ENCODE assay signal across 28 mouse cellular contexts in the genomic region with DNA sequence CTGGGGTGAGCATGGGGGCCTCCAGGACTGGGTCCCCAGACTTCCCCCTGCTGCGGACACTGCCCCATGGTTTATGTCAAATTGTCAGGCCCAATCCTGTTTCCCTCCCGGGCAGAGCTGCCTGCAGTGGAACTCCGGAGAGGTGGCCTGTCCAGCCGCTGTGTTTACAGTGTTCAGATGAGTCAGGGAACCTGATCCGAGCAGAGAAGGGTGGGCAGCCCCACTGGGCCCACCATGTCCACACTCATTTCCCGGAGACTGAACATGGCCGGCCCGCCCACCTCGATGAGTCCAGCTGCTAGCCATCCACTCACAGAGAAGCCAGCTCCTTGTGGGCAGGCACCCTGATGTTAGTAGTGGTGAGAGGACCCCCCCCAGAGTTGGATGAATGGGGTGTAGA. TPM values are rescaled to one million over a fixed set of nuclear protein-coding genes. Genes with fewer than 3 reads are reported as not detected.
DNase-seq lines count a peak whose midpoint lies in the region; ATAC-seq lines count a peak whose summit lies in the region.
"Had no signal": no experiment of that assay in that cellular context is flagged by ENCODE, and none has a peak within 500 bp of the region (broad histone marks: within the 10 kb centered on the region; RNA-seq: fewer than 3 reads in every experiment).

No protein-coding gene starts in this region.

- H3K4me2 ChIP-seq in kidney, embryonic 14.5 days (replicated peaks; ENCODE audit: low read depth, low read length), result no peak overlapping the region
- no peak overlapping the region for H3K4me2 ChIP-seq in limb, embryonic 11.5 days (ENCODE audit: low read depth, severe bottlenecking)
- H3K4me2 ChIP-seq in midbrain, embryonic 11.5 days, result no peak overlapping the region
- H3K4me2 ChIP-seq: embryonic facial prominence, embryonic 15.5 days; heart, embryonic 12.5 days had no signal

- intact Hi-C loops in left cerebral cortex, postnatal 25 days (cut with DNase I), result no loop called here

- no peak overlapping the region for H3K27ac ChIP-seq in kidney, embryonic 14.5 days (ENCODE audit: low read depth, low read length)
- H3K27ac ChIP-seq in limb, embryonic 11.5 days (replicated peaks; ENCODE audit: low read depth, low read length), result no peak overlapping the region
- no peak overlapping the region; the same call in 1 of the 2 replicates for H3K27ac ChIP-seq in limb, embryonic 10.5 days
- no peak overlapping the region for H3K27ac ChIP-seq in midbrain, embryonic 11.5 days (ENCODE audit: low read depth, low read length)
- H3K27ac ChIP-seq in midbrain, embryonic 10.5 days (replicated peaks), result no peak overlapping the region
- H3K27ac ChIP-seq: embryonic facial prominence, embryonic 15.5 days; forebrain, embryonic 10.5 days; gastrocnemius, adult 2 months; hindbrain, embryonic 10.5 days had no signal

- 37% methylated on average over 9 of the region's 9 CpGs for WGBS in kidney, embryonic 14.5 days
- WGBS in limb, embryonic 11.5 days, result 59% methylated on average over 9 of the region's 9 CpGs
- 62% methylated on average over 9 of the region's 9 CpGs for WGBS in limb, embryonic 10.5 days
- 73% methylated on average over 9 of the region's 9 CpGs for WGBS in midbrain, embryonic 11.5 days
- WGBS in midbrain, embryonic 10.5 days, result 80% methylated on average over 9 of the region's 9 CpGs

- no peak for DNase-seq in kidney, postnatal 25 days
- no peak for DNase-seq in limb, embryonic 11.5 days (ENCODE audit: low spot score)
- DNase-seq in limb, embryonic 10.5 days (ENCODE audit: low spot score), result no peak
- DNase-seq in midbrain, embryonic 11.5 days (ENCODE audit: low spot score, missing footprints), result peak; percentile 56
- no peak for DNase-seq in midbrain, embryonic 10.5 days (ENCODE audit: low spot score)
- no peak for DNase-seq in left cerebral cortex, postnatal 25 days (ENCODE audit: low spot score in 2 of 2)
- DNase-seq: adrenal gland, postnatal 10 days; cerebellum, adult 11 months; cerebellum, adult 8-10 months; cerebellum, postnatal 14 days; gastrocnemius, adult 2 months; gastrocnemius, postnatal 25 days had no signal

- peak; percentile 79 for ATAC-seq in kidney, embryonic 14.5 days (ENCODE audit: low FRiP score, low TSS enrichment)
- peak; percentile 36; the same call in 1 of the 2 replicates for ATAC-seq in limb, embryonic 11.5 days (ENCODE audit: insufficient number of reproducible peaks, low FRiP score, low TSS enrichment, low read depth)
- ATAC-seq in midbrain, embryonic 11.5 days (ENCODE audit: low FRiP score), result no peak
- ATAC-seq: forebrain, embryonic 14.5 days had no signal

- no peaks in the 10 kb centered on the region for H3K36me3 ChIP-seq in kidney, embryonic 14.5 days (ENCODE audit: control insufficient read depth, insufficient read depth, low read length)
- H3K36me3 ChIP-seq in limb, embryonic 11.5 days (ENCODE audit: control insufficient read depth, insufficient read depth, low read length), result no peaks in the 10 kb centered on the region
- H3K36me3 ChIP-seq in limb, embryonic 10.5 days, result no peaks in the 10 kb centered on the region
- no peaks in the 10 kb centered on the region for H3K36me3 ChIP-seq in midbrain, embryonic 11.5 days (ENCODE audit: control insufficient read depth, insufficient read depth, low read length)
- H3K36me3 ChIP-seq in midbrain, embryonic 10.5 days, result no peaks in the 10 kb centered on the region
- H3K36me3 ChIP-seq: embryonic facial prominence, embryonic 15.5 days; forebrain, embryonic 10.5 days; heart, embryonic 12.5 days; hindbrain, embryonic 10.5 days had no signal

- H3K4me1 ChIP-seq in kidney, embryonic 14.5 days (ENCODE audit: control insufficient read depth, insufficient read depth, low read length), result 0 out of 2 replicates have a peak, but pooled peaks cover 3% of the 10 kb centered on the region
- H3K4me1 ChIP-seq in limb, embryonic 11.5 days (ENCODE audit: control insufficient read depth, insufficient read depth, low read length), result 0 out of 2 replicates have a peak, but pooled peaks cover 3% of the 10 kb centered on the region
- peaks cover 28% of the 10 kb centered on the region for H3K4me1 ChIP-seq in limb, embryonic 10.5 days
- H3K4me1 ChIP-seq in midbrain, embryonic 11.5 days (ENCODE audit: control insufficient read depth, insufficient read depth, low read length), result no peaks in the 10 kb centered on the region
- peaks cover 5% of the 10 kb centered on the region for H3K4me1 ChIP-seq in midbrain, embryonic 10.5 days
- H3K4me1 ChIP-seq: embryonic facial prominence, embryonic 15.5 days; heart, embryonic 12.5 days had no signal

- no peaks in the 10 kb centered on the region for H3K9me3 ChIP-seq in kidney, embryonic 14.5 days (ENCODE audit: control insufficient read depth, low read length)
- no peaks in the 10 kb centered on the region for H3K9me3 ChIP-seq in limb, embryonic 11.5 days (ENCODE audit: control insufficient read depth, low read length)
- H3K9me3 ChIP-seq in limb, embryonic 10.5 days (replicated peaks), result no peaks in the 10 kb centered on the region
- no peaks in the 10 kb centered on the region for H3K9me3 ChIP-seq in midbrain, embryonic 11.5 days (ENCODE audit: control insufficient read depth, low read length)
- no peaks in the 10 kb centered on the region for H3K9me3 ChIP-seq in midbrain, embryonic 10.5 days (replicated peaks)
- H3K9me3 ChIP-seq: embryonic facial prominence, embryonic 15.5 days; forebrain, embryonic 10.5 days; heart, embryonic 12.5 days; hindbrain, embryonic 10.5 days had no signal

- H3K4me3 ChIP-seq in kidney, embryonic 14.5 days (ENCODE audit: low read length), result no peak overlapping the region
- H3K4me3 ChIP-seq in limb, embryonic 11.5 days (ENCODE audit: low read depth, low read length), result no peak overlapping the region
- no peak overlapping the region for H3K4me3 ChIP-seq in limb, embryonic 10.5 days
- H3K4me3 ChIP-seq in midbrain, embryonic 11.5 days (ENCODE audit: low read depth, low read length), result no peak overlapping the region
- H3K4me3 ChIP-seq in midbrain, embryonic 10.5 days, result no peak overlapping the region
- H3K4me3 ChIP-seq: embryonic facial prominence, embryonic 15.5 days; erythroblast, embryonic 14.5 days; forebrain, embryonic 10.5 days; gastrocnemius, adult 2 months; heart, embryonic 12.5 days; hindbrain, embryonic 10.5 days had no signal

- 0 out of 2 replicates have a peak, but pooled peaks cover 4% of the 10 kb centered on the region for H3K27me3 ChIP-seq in kidney, embryonic 14.5 days (ENCODE audit: control insufficient read depth, insufficient read depth, low read length)
- H3K27me3 ChIP-seq in limb, embryonic 11.5 days (ENCODE audit: control insufficient read depth, insufficient read depth, low read length), result no peaks in the 10 kb centered on the region
- H3K27me3 ChIP-seq in limb, embryonic 10.5 days (ENCODE audit: low read depth, poor library complexity, severe bottlenecking), result peaks cover 44% of the 10 kb centered on the region
- no peaks in the 10 kb centered on the region for H3K27me3 ChIP-seq in midbrain, embryonic 11.5 days (ENCODE audit: control insufficient read depth, insufficient read depth, low read length)
- H3K27me3 ChIP-seq in midbrain, embryonic 10.5 days (ENCODE audit: low read depth, poor library complexity, severe bottlenecking), result 0 out of 2 replicates have a peak, but pooled peaks cover 3% of the 10 kb centered on the region
- H3K27me3 ChIP-seq: heart, embryonic 12.5 days had no signal

- no peak overlapping the region for H3K9ac ChIP-seq in kidney, embryonic 14.5 days (ENCODE audit: low read depth, low read length)
- H3K9ac ChIP-seq in limb, embryonic 11.5 days (ENCODE audit: low read length), result no peak overlapping the region; the same call in 1 of the 2 replicates
- no peak overlapping the region for H3K9ac ChIP-seq in midbrain, embryonic 11.5 days (ENCODE audit: low read length)
- H3K9ac ChIP-seq: embryonic facial prominence, embryonic 15.5 days; heart, embryonic 12.5 days had no signal

RNA-seq across cellular contexts. Expression of gene Gm12830, which starts 29.9 kb away (rescaled TPM):
- 0.15 and 0.17 TPM in 2 replicates for polyA plus RNA-seq in kidney, embryonic 14.5 days (2014; fragmentation: Nextera tagmentation; extraction: Ambion mirVana)
- polyA plus RNA-seq in limb, embryonic 11.5 days (2014; fragmentation: Nextera tagmentation; extraction: Ambion mirVana), result not detected in 2 replicates
- polyA plus RNA-seq in limb, embryonic 10.5 days (2016; fragmentation: Nextera tagmentation; extraction: Ambion mirVana), result not detected in 2 replicates
- not detected in 2 replicates for polyA plus RNA-seq in midbrain, embryonic 11.5 days (2014; fragmentation: Nextera tagmentation; extraction: Ambion mirVana)
- not detected in 2 replicates for polyA plus RNA-seq in midbrain, embryonic 10.5 days (2016; fragmentation: Nextera tagmentation; extraction: Ambion mirVana)
- not detected for total RNA-seq in left cerebral cortex, postnatal 25 days (2021)
- total RNA-seq: adrenal gland, postnatal 10 days; adrenal gland, postnatal 4 days; common myeloid progenitor, adult 5-6 weeks; gastrocnemius, adult 2 months; gastrocnemius, postnatal 25 days; granulocyte monocyte progenitor cell, adult 5-6 weeks; heart, adult 8-10 months; heart, postnatal 25 days; MEL had no signal
- polyA plus RNA-seq: brain, embryonic 14.5 days; C2C12; embryonic facial prominence, embryonic 15.5 days; erythroblast, embryonic 14.5 days; forebrain, embryonic 10.5 days; forebrain, embryonic 14.5 days; heart, embryonic 12.5 days; heart, embryonic 16.5 days; hindbrain, embryonic 10.5 days had no signal
